19 mouse cellular contexts compared by ENCODE assay signal in genomic region chr4:65376571-65376970, GRCm38 (mm10).
"Had no signal": no experiment of that assay in that cellular context is flagged by ENCODE, and none has a peak within 500 bp of the region (broad histone marks: within the 10 kb centered on the region; RNA-seq: fewer than 3 reads in every experiment).

No protein-coding gene starts in this region.

- ATAC-seq: midbrain, embryonic 16.5 days had no signal

- H3K4me1 ChIP-seq: midbrain, embryonic 10.5 days; midbrain, embryonic 12.5 days; neural tube, embryonic 13.5 days; neural tube, embryonic 15.5 days had no signal

- H3K36me3 ChIP-seq: midbrain, embryonic 10.5 days; midbrain, embryonic 12.5 days; neural tube, embryonic 13.5 days; neural tube, embryonic 15.5 days had no signal

- H3K4me3 ChIP-seq: midbrain, embryonic 10.5 days; midbrain, embryonic 12.5 days; myocyte; neural tube, embryonic 13.5 days; neural tube, embryonic 15.5 days had no signal

- H3K4me2 ChIP-seq: lung, embryonic 14.5 days; midbrain, embryonic 12.5 days; neural tube, embryonic 13.5 days; neural tube, embryonic 15.5 days had no signal

- H3K9ac ChIP-seq: lung, embryonic 14.5 days; midbrain, embryonic 12.5 days; neural tube, embryonic 13.5 days; neural tube, embryonic 15.5 days had no signal

- H3K27me3 ChIP-seq: midbrain, embryonic 12.5 days; neural tube, embryonic 13.5 days; neural tube, embryonic 15.5 days had no signal

- H3K9me3 ChIP-seq: midbrain, embryonic 10.5 days; midbrain, embryonic 12.5 days; neural tube, embryonic 13.5 days; neural tube, embryonic 15.5 days had no signal

- DNase-seq: lung, adult 18-20 months; lung, embryonic 14.5 days; lung, postnatal 10 days; lung, postnatal 4 days; midbrain, embryonic 14.5 days; retina, postnatal 1 day; right cerebral cortex, adult 18-20 months; right cerebral cortex, postnatal 25 days; right cerebral cortex, postnatal 4 days; spleen, adult 18-20 months; thymus, adult 18-20 months; thymus, postnatal 14 days; thymus, postnatal 36 days had no signal

- H3K27ac ChIP-seq: midbrain, embryonic 10.5 days; midbrain, embryonic 12.5 days; neural tube, embryonic 13.5 days; neural tube, embryonic 15.5 days had no signal
